Mouse (Mus musculus) leukemia stem cell, adult 10-12 weeks (primary cell): ENCODE data around the gene Aldh3a2. TPM values are rescaled to one million over a fixed set of nuclear protein-coding genes. Genes with fewer than 3 reads are reported as not detected.

Experiments used
- polyA plus RNA-seq: library from polyadenylated mRNA; stranded (reverse); fragments of >175 nt; gene quantifications from 2 replicates; pipeline ENCODE4 v1.2.3, GENCODE M21; 2012; ENCODE audit warnings: low replicate concordance

The Aldh3a2 gene
- polyA plus RNA-seq, result 5.4 and 6.1 TPM in 2 replicates

DNA sequence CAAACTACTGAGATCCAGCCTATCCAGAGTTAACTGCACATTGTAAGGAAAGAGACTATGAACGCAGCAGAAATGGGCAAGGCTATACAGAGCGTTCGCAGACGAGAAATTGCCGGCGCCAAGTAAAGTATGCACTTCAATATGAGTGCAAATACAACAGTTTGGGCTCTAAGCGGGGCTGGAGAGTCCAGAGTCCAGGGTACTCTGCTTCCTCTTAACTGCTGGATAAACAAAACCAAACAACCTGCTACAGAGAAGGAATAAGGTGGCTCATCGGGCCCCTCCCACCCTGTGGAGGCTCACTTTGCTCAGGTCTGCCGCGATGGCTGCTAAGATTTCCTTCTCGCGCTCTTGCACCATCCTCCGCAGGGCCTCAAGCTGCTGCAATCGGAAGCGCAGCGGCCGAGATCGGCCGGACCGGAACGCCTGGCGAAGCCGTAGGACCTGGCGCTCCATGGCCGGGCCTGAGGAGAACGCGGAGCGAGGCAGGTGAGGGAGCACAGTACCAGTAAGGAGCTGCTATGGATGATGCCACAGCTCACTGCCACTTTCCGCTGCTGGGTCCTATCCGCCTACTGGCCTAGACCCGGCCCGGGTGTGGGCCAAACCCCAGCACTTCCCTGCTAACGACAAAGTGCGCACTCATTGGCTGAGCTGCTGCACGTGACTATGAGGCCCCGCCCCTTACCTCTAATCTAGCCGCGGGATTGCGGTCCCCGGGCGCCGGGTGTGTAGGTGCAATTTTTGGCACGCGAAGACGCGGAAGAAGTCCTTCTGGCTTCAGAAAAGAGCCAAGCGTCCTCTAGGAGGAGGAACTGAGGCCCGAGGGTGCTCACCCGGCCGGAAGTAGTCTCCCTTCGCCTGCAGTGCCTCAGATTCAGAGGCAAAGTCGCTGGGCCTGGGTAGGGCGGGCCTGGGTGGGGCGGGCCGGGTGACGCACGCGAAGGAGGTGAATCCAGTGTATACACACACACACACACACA lies at the start of gene Aldh3a2:
Aldh3a2 (minus strand) TSS at position 914 of the 983 bp plus-strand sequence.

DNA sequence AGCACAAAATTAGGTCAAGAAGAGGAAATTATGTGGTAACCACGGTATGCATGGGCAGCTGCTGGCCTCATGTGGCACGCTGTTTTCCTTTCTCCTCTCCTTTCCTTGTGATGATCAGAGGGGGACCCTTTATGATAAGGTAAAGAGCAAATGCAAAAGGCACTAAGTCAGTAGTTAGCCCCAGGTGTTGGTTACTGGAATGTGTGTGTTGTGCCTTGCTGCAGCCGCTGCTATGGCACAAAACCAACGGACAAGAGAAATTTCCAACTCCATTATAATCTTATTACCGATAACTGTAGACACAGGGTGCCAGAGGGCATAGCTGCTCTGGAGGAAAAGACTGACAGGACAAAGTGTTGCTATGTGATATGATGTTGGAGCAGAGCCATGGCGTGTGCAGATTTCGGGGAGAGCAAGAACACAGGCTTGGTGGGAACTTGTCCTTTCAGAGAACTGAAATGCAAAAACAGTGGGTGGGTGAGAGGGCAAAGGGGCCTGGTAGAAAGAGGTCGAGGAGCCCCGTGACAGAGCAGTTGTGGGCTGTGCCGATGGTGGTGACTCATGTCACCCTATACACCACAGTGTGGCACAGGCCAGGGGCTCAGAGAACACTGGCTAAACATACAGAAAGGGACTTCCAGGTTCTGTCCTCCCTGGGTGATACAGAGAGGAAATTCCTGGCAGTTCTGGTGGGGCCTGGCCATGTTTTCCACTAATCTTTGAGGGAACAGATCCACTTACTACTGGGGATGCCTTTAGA lies 59.6 kb downstream of the Aldh3a2 start, which contains the start of gene Aldh3a1:
Aldh3a1 (plus strand) TSS at position 51 of the 760 bp plus-strand sequence.

DNA sequence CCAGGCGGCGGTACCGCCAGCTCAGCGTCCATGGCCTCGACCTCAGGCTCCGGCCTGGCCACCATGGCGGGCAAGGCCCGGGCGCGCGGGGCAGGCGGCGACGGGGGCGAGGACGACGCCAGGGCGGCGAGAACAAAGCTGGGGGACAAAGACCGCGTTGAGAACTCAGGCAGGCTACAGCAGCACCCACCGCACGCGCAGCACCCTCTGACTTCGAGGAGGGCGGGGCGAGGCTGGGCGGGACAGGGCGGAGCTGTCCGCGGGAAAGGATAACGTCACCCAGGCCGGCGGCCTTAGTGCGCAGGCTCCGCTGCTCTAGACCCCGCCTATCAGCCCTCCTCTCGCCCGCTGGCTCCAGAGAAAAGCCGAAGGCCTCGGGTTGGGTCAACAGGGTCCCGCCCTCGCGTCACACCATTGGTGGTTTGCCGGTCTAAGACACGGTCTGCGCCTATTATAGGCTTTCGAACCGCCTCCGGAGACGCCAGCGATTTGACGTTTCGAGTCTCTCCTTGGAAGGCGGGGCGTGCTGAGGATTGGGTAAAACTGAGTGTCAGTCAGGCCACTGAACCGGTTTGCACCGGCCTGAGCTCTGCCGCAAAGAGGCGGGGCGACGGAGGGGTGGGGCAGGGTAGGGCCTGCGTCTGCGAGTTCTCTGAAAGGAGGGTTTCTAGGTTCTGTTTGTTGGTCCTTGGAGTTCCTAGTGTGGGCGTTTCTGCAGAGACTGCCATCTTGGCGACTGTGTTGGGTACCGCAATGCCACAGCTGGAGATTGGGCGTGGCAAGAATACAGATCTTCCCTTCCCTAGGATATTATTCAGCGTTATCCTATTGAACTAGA lies 92.2 kb downstream of the Aldh3a2 start, which contains the start of gene Usp22:
Usp22 (minus strand) TSS at position 235 of the 838 bp plus-strand sequence.

Other genes with a start within 250 kb of the Aldh3a2 start
- gene Kcnj12, start 244.9 kb downstream of the Aldh3a2 start, polyA plus RNA-seq, result 0.16 TPM in 1 of 2 replicates, not detected in the other
- gene Tnfrsf13b, start 140.7 kb downstream of the Aldh3a2 start, polyA plus RNA-seq, result 74.3 and 118 TPM in 2 replicates
- 3.5 and 13.4 TPM in 2 replicates for gene Usp22, start 92.4 kb downstream of the Aldh3a2 start, polyA plus RNA-seq
- gene Aldh3a1, start 59.9 kb downstream of the Aldh3a2 start, polyA plus RNA-seq, result not detected in 2 replicates
- gene Slc47a2, start 75.4 kb upstream of the Aldh3a2 start, polyA plus RNA-seq, result not detected in 2 replicates
- not detected in 2 replicates for gene Slc47a1, start 110.9 kb upstream of the Aldh3a2 start, polyA plus RNA-seq
- gene Rnf112, start 186.7 kb upstream of the Aldh3a2 start, polyA plus RNA-seq, result not detected in 2 replicates
- gene Mfap4, start 218.0 kb upstream of the Aldh3a2 start, polyA plus RNA-seq, result 0.26 TPM in 1 of 2 replicates, not detected in the other
- gene Mapk7, start 226.9 kb upstream of the Aldh3a2 start, polyA plus RNA-seq, result 24.2 and 32.0 TPM in 2 replicates
- gene B9d1, start 237.7 kb upstream of the Aldh3a2 start, polyA plus RNA-seq, result 1.8 and 4.2 TPM in 2 replicates